Mouse (Mus musculus): Measurements from ENCODE around the gene Pdzd8. TPM values are rescaled to one million over a fixed set of nuclear protein-coding genes. Genes with fewer than 3 reads are reported as not detected.
A peak's percentile ranks its signal among the peaks of the same experiment; 100 is the strongest.

The Pdzd8 gene
- polyA plus RNA-seq, 1 experiment = 5.6 TPM

DNA sequence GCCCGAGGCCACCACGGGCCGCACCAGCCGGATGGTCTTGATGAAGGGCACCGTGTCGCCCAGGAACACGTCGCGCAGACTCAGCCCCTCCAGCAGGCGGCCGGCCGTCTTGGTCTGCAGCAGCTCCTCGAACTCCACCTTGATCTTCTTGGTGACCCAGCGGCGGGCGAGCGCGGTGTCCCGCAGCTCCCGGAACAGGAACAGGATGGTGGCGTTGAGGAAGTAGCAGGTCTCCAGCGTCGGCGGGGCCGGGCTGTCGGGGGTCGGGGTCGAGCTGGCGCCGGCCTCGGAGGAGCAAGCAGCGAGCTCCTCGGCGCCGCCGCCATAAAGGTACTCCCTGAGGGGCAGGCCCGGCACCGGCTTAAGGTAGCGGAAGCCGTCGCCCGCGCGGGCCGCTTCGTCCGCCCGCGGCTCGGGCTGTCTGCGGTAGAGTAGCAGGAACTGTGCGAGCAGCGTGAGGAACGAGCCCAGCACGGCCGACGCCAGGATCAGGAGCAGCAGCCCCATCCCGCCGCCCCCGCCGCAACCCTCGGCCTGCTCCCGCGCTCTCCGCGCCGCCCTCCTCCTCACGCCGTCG, 411 bp downstream of the Pdzd8 start:
- WGBS = under 1% methylated on average over 69 of the region's 70 CpGs
- Histone ChIP-seq H3K27ac (ENCODE audit: insufficient read depth, low read depth, low read length) (0 out of 2 replicates have a peak overlapping the region, but pooled peaks have one; percentile 42), H3K27me3 (replicated peaks; ENCODE audit: control insufficient read depth, insufficient read depth, low read length) (no peaks in the 10 kb centered on the region), H3K4me1 (ENCODE audit: control insufficient read depth, insufficient read depth, low read length) (peaks cover 3% of the 10 kb centered on the region; the same call in 1 of the 2 replicates), H3K4me3 (ENCODE audit: insufficient read depth, low read depth, low read length) (peak overlapping the region; percentile 73), H3K36me3 (ENCODE audit: control insufficient read depth, insufficient read depth, low read length) (no peaks in the 10 kb centered on the region)
- peak; percentile 66 for DNase-seq
- no peak for TF ChIP-seq POLR2A (IDR thresholded peaks at IDR 0.05; ENCODE audit: low read depth, low read length)
- 0 out of 2 replicates have a peak, but pooled peaks have one; percentile 9 for TF ChIP-seq CTCF (conservative IDR thresholded peaks at IDR 0.05; ENCODE audit: insufficient read depth, insufficient read length, low read depth, low read length)

DNA sequence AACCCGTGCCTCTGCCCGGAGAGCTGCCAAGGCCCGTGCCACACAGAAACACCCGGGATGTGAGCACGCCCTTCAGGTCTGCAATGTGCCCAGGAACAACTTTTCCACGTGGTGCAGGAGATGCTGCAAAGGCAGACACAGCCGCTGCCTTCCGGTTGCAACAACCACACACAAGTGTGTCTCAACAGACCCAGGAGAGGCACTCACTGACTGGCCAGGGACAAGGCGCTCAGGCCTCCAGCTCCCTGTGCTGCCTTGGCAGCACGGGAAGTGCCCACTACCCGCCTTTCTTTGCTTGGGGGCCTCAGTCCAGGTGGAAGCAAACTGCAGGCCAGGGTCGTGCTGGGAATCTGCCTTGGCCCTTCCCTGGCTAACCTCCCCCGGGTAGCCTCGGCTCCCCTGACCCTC, 1.3 kb downstream of the Pdzd8 start:
- WGBS = 2% methylated on average over 14 of the region's 14 CpGs
- H3K4me3 ChIP-seq (ENCODE audit: insufficient read depth, low read depth, low read length) = peak overlapping the region; percentile 73

DNA sequence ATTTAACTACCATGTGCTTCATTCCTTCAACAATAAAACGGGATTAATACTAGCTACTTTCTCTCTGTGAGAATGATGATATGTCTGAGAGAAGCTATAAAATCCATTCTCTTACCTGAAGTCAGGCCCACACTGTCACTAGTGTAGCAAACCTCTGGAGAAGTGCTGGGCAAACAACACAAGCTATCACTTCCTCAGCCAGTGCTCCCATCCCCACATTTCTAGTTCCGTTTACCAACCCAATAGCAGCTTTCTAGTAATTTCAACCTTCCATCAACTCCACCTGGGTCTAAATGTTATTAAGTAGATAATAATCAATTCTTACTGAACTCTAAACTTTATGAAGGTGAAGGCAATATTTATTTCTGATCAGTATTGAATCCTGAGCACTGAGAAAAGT, 2.6 kb downstream of the Pdzd8 start:
- TF ChIP-seq POLR2A (IDR thresholded peaks at IDR 0.05; ENCODE audit: low read depth, low read length) = no peak
- no peak for TF ChIP-seq CTCF (conservative IDR thresholded peaks at IDR 0.05; ENCODE audit: insufficient read depth, insufficient read length, low read depth, low read length)
- Histone ChIP-seq H3K27ac (ENCODE audit: insufficient read depth, low read depth, low read length) (no peak overlapping the region), H3K27me3 (replicated peaks; ENCODE audit: control insufficient read depth, insufficient read depth, low read length) (no peaks in the 10 kb centered on the region), H3K4me1 (ENCODE audit: control insufficient read depth, insufficient read depth, low read length) (peaks cover 3% of the 10 kb centered on the region; the same call in 1 of the 2 replicates), H3K4me3 (ENCODE audit: insufficient read depth, low read depth, low read length) (no peak overlapping the region), H3K36me3 (ENCODE audit: control insufficient read depth, insufficient read depth, low read length) (no peaks in the 10 kb centered on the region)
- no peak for DNase-seq
- WGBS = 56% methylated on average over 2 of the region's 2 CpGs

More for the DNA sequence above, 1.3 kb downstream of the Pdzd8 start:
- no peaks in the 10 kb centered on the region for H3K27me3 ChIP-seq (replicated peaks; ENCODE audit: control insufficient read depth, insufficient read depth, low read length)
- no peak overlapping the region for H3K27ac ChIP-seq (ENCODE audit: insufficient read depth, low read depth, low read length)
- peaks cover 3% of the 10 kb centered on the region; the same call in 1 of the 2 replicates for H3K4me1 ChIP-seq (ENCODE audit: control insufficient read depth, insufficient read depth, low read length)
- TF ChIP-seq POLR2A (IDR thresholded peaks at IDR 0.05; ENCODE audit: low read depth, low read length) (no peak), CTCF (conservative IDR thresholded peaks at IDR 0.05; ENCODE audit: insufficient read depth, insufficient read length, low read depth, low read length) (no peak)
- DNase-seq = peak; percentile 50
- H3K36me3 ChIP-seq (ENCODE audit: control insufficient read depth, insufficient read depth, low read length) = no peaks in the 10 kb centered on the region

DNA sequence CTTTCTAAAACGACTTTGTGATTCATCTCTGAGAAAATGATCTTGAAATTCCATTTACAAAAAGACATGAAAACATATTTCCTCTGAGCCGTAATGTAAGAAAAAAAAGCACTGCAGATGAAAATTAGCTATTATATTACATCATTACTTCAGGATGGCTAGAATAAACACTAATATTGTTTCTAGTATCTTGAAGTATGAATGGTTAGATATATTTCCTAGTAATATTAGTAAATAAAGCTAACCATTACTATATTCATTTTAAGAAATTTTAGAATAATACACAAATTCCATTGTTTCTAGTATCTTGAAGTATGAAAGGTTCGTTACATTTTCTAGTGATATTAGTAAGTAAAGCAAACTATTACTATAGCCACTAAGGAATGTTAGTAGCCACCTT, 5.7 kb downstream of the Pdzd8 start:
- TF ChIP-seq CTCF (conservative IDR thresholded peaks at IDR 0.05; ENCODE audit: insufficient read depth, insufficient read length, low read depth, low read length) = no peak
- Histone ChIP-seq H3K4me1 (ENCODE audit: control insufficient read depth, insufficient read depth, low read length) (peaks cover 5% of the 10 kb centered on the region; the same call in 1 of the 2 replicates), H3K4me3 (ENCODE audit: insufficient read depth, low read depth, low read length) (no peak overlapping the region), H3K36me3 (ENCODE audit: control insufficient read depth, insufficient read depth, low read length) (no peaks in the 10 kb centered on the region), H3K27me3 (replicated peaks; ENCODE audit: control insufficient read depth, insufficient read depth, low read length) (no peaks in the 10 kb centered on the region), H3K27ac (ENCODE audit: insufficient read depth, low read depth, low read length) (no peak overlapping the region)
- no peak for DNase-seq
- 79% methylated on average over 3 of the region's 3 CpGs for WGBS

DNA sequence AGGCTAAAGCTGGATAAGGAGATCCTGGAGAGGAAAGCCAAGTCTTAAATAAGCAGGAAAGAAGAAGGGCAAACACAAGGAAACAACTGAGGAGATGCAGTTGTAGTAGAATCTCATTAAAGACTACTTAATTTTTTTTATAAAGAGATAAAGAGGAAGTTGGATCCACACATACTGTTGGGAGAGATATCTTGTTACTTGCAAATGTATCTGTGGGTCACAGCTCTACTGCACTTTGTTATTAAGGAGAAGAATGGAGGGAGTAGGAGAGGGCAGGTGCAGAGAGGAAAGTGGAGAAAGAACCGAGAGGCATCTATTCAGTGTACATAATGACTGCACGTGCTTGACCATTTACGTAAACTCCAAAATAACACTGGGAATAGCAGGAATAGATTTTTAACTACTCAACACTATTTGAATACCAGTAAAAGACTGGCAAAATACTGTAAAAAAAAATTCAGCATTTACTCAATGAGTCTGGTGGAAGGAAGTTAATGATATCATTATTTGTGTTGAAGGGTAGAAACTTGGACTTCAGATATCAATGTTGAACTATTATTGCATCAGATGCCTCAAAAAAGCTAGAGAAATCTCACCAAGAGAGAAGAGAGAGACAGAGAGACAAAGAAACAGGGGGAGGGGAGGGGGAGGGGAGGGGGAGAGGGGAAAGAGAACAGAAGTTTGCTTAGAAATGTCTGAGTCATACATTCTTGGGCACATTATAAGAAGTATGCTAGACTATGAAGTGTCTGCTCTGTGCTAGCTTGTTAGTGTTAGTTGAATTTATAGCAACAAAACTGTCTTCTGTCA, 7.5 kb downstream of the Pdzd8 start:
- WGBS = 89% methylated on average over 3 of the region's 3 CpGs
- no peaks in the 10 kb centered on the region for H3K27me3 ChIP-seq (replicated peaks; ENCODE audit: control insufficient read depth, insufficient read depth, low read length)
- H3K36me3 ChIP-seq (ENCODE audit: control insufficient read depth, insufficient read depth, low read length) = no peaks in the 10 kb centered on the region
- no peak overlapping the region for H3K27ac ChIP-seq (ENCODE audit: insufficient read depth, low read depth, low read length)
- no peak for DNase-seq
- TF ChIP-seq CTCF (conservative IDR thresholded peaks at IDR 0.05; ENCODE audit: insufficient read depth, insufficient read length, low read depth, low read length) = no peak
- no peak for TF ChIP-seq POLR2A (IDR thresholded peaks at IDR 0.05; ENCODE audit: low read depth, low read length)
- H3K4me1 ChIP-seq (ENCODE audit: control insufficient read depth, insufficient read depth, low read length) = peaks cover 5% of the 10 kb centered on the region; the same call in 1 of the 2 replicates
- no peak overlapping the region for H3K4me3 ChIP-seq (ENCODE audit: insufficient read depth, low read depth, low read length)

DNA sequence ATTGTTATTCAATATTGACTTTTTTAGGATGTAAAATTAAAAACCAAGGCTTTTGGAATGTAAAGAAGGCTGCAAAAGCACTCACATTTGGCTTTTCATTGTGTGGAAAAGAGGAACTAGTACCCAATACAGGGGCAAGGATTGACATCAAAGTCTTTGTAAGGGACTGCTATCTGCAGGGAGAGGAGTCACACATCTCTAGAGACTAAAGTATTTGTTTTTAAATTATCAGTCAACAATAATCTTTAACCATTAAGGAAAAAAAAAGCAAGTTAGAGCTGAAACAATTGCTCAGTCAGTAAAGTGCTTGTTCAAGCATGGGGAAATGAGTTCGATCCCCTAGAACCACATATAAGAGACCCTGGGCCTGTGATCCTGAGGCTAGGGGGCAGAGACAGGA, 8.9 kb downstream of the Pdzd8 start:
- WGBS = 93% methylated on average over 1 of the region's 1 CpGs
- Histone ChIP-seq H3K27ac (ENCODE audit: insufficient read depth, low read depth, low read length) (no peak overlapping the region), H3K4me1 (ENCODE audit: control insufficient read depth, insufficient read depth, low read length) (0 out of 2 replicates have a peak, but pooled peaks cover 2% of the 10 kb centered on the region), H3K36me3 (ENCODE audit: control insufficient read depth, insufficient read depth, low read length) (no peaks in the 10 kb centered on the region), H3K4me3 (ENCODE audit: insufficient read depth, low read depth, low read length) (no peak overlapping the region), H3K27me3 (replicated peaks; ENCODE audit: control insufficient read depth, insufficient read depth, low read length) (no peaks in the 10 kb centered on the region)
- TF ChIP-seq POLR2A (IDR thresholded peaks at IDR 0.05; ENCODE audit: low read depth, low read length) (no peak), CTCF (conservative IDR thresholded peaks at IDR 0.05; ENCODE audit: insufficient read depth, insufficient read length, low read depth, low read length) (no peak)
- no peak for DNase-seq

DNA sequence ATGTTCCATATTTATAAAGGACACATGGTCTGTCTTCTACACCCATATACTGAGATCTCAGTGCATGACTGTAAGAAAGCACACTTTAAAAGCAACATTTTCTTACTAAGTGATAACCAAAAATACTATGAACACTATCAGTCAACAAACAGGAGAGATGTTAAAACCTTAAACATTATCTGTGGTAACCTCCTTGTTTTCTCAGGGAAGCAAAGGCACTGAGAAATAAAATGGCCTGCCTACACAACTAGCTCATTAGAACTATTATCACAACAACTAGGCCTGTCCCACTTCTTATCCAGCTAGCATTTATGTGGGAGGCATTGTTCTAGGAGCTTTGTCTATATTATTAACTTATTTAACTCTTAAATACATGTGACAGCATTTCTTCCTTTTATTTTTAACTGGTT, 14.8 kb downstream of the Pdzd8 start:
- no peak overlapping the region for H3K4me3 ChIP-seq (ENCODE audit: insufficient read depth, low read depth, low read length)
- no peak overlapping the region for H3K27ac ChIP-seq (ENCODE audit: insufficient read depth, low read depth, low read length)
- 0 out of 2 replicates have a peak, but pooled peaks cover 2% of the 10 kb centered on the region for H3K4me1 ChIP-seq (ENCODE audit: control insufficient read depth, insufficient read depth, low read length)
- no peak for DNase-seq
- TF ChIP-seq POLR2A (IDR thresholded peaks at IDR 0.05; ENCODE audit: low read depth, low read length) (no peak), CTCF (conservative IDR thresholded peaks at IDR 0.05; ENCODE audit: insufficient read depth, insufficient read length, low read depth, low read length) (no peak)
- H3K36me3 ChIP-seq (ENCODE audit: control insufficient read depth, insufficient read depth, low read length) = no peaks in the 10 kb centered on the region
- no peaks in the 10 kb centered on the region for H3K27me3 ChIP-seq (replicated peaks; ENCODE audit: control insufficient read depth, insufficient read depth, low read length)
